ENCODE assay signal across 22 mouse cellular contexts in genomic region chr4:101650961-101651360, GRCm38 (mm10).
"Had no signal": no experiment of that assay in that cellular context is flagged by ENCODE, and none has a peak within 500 bp of the region (broad histone marks: within the 10 kb centered on the region; RNA-seq: fewer than 3 reads in every experiment).

No protein-coding gene starts in this region.

- ATAC-seq: intestine, postnatal 0 days; lung, postnatal 0 days; midbrain, embryonic 13.5 days; midbrain, embryonic 16.5 days had no signal

- DNase-seq: kidney, adult 2 months; kidney, postnatal 25 days; layer of hippocampus, adult 9-11 months; lung, embryonic 14.5 days; lung, postnatal 36 days; retina, postnatal 1 day; right cerebral cortex, postnatal 25 days; spleen, adult 18-20 months; thymus, postnatal 25 days had no signal

- H3K4me2 ChIP-seq: limb, embryonic 13.5 days; lung, embryonic 14.5 days; midbrain, embryonic 13.5 days; neural tube, embryonic 13.5 days; stomach, embryonic 15.5 days had no signal

- H3K9me3 ChIP-seq: limb, embryonic 10.5 days; limb, embryonic 13.5 days; megakaryocyte, embryonic 14.5 days; midbrain, embryonic 10.5 days; midbrain, embryonic 13.5 days; neural tube, embryonic 13.5 days; stomach, embryonic 15.5 days had no signal

- H3K4me3 ChIP-seq: layer of hippocampus, adult 2 months; limb, embryonic 10.5 days; limb, embryonic 13.5 days; megakaryocyte, embryonic 14.5 days; midbrain, embryonic 10.5 days; midbrain, embryonic 13.5 days; myocyte; neural tube, embryonic 13.5 days; stomach, embryonic 15.5 days had no signal

- H3K27ac ChIP-seq: kidney, postnatal 0 days; layer of hippocampus, adult 2 months; limb, embryonic 10.5 days; limb, embryonic 13.5 days; midbrain, embryonic 10.5 days; midbrain, embryonic 13.5 days; neural tube, embryonic 13.5 days; stomach, embryonic 15.5 days had no signal

- H3K27me3 ChIP-seq: limb, embryonic 13.5 days; megakaryocyte, embryonic 14.5 days; midbrain, embryonic 13.5 days; neural tube, embryonic 13.5 days; stomach, embryonic 15.5 days had no signal

- H3K36me3 ChIP-seq: midbrain, embryonic 10.5 days had no signal

- H3K9ac ChIP-seq: limb, embryonic 13.5 days; lung, embryonic 14.5 days; midbrain, embryonic 13.5 days; neural tube, embryonic 13.5 days; stomach, embryonic 15.5 days had no signal
